Mouse (Mus musculus) limb, embryonic 10.5 days (tissue): ENCODE results near the gene Dmrta1. TPM values are rescaled to one million over a fixed set of nuclear protein-coding genes. Genes with fewer than 3 reads are reported as not detected.
A peak's percentile ranks its signal among the peaks of the same experiment; 100 is the strongest.
"Not testable (repeated sequence)": the region's sequence is repeated elsewhere in the genome, so short reads cannot be mapped to it uniquely, and the experiment has no call there.

Experiments used
- DNase-seq: peaks from one replicate; pipeline ENCODE4 v3.0.0-alpha.2; 2017; ENCODE audit warnings: low spot score
- H3K27ac ChIP-seq: fragments of 300-500 bp; sonication (generic); 2 replicates; pipeline ENCODE4 v1.5.1; 2016; ENCODE audit warnings: mild to moderate bottlenecking
- H3K27me3 ChIP-seq: fragments of 300-500 bp; sonication (generic); 2 replicates; pipeline ENCODE4 v1.6.1; 2016; ENCODE audit warnings: low read depth, mild to moderate bottlenecking; ENCODE audit not compliant: poor library complexity, severe bottlenecking
- H3K36me3 ChIP-seq: fragments of 300-500 bp; sonication (generic); 2 replicates; pipeline ENCODE4 v1.6.1; 2016; ENCODE audit warnings: mild to moderate bottlenecking, moderate library complexity
- H3K4me1 ChIP-seq: fragments of 300-500 bp; sonication (generic); 2 replicates; pipeline ENCODE4 v1.6.1; 2016
- H3K4me3 ChIP-seq: fragments of 300-500 bp; sonication (generic); 2 replicates; pipeline ENCODE4 v1.5.1; 2016; ENCODE audit warnings: mild to moderate bottlenecking, moderate library complexity
- H3K9me3 ChIP-seq: fragments of 300-500 bp; sonication (generic); replicated peaks from 2 replicates; pipeline ENCODE4 v1.6.1; 2016; ENCODE audit warnings: mild to moderate bottlenecking
- WGBS: fragments of 180-500 bp; shearing (Covaris S2); methylation state at CpG from one replicate; pipeline ENCODE4 v1.1.7; 2016; 5-methylcytosine and 5-hydroxymethylcytosine counted together
- polyA plus RNA-seq: library from polyadenylated mRNA; unstranded; fragments of >200 nt; fragmentation: Nextera tagmentation; extraction: Ambion mirVana; gene quantifications from 2 replicates; pipeline ENCODE4 v1.2.1, GENCODE M21; 2016

Dmrta1 gene
- polyA plus RNA-seq, 1 experiment from 2014 or later, result 0.80 TPM

- Histone ChIP-seq H3K4me1 (peaks cover 16% of the 10 kb centered on the region), H3K9me3 (no peaks in the 10 kb centered on the region), H3K36me3 (no peaks in the 10 kb centered on the region), H3K27ac (peak overlapping the region; percentile 78), H3K27me3 (peaks cover 51% of the 10 kb centered on the region), H3K4me3 (peak overlapping the region; percentile 64)
- WGBS, result 1% methylated on average over 78 of the region's 78 CpGs
- DNase-seq, result peak; percentile 66
Observed at GRCm38 (mm10) chr4:89687961-89688803, 8.9 kb downstream of the Dmrta1 start.

GRCm38 (mm10) chr4:89688804-89689497, 9.7 kb downstream of the Dmrta1 start:
- H3K4me3 ChIP-seq, result peak overlapping the region; percentile 64
- 3% methylated on average over 16 of the region's 16 CpGs for WGBS
- no peaks in the 10 kb centered on the region for H3K9me3 ChIP-seq
- peaks cover 51% of the 10 kb centered on the region for H3K27me3 ChIP-seq
- no peaks in the 10 kb centered on the region for H3K36me3 ChIP-seq
- peak overlapping the region; percentile 78 for H3K27ac ChIP-seq
- DNase-seq, result peak; percentile 59
- peaks cover 16% of the 10 kb centered on the region for H3K4me1 ChIP-seq

- H3K9me3 ChIP-seq, result no peaks in the 10 kb centered on the region
- no peak overlapping the region for H3K4me3 ChIP-seq
- WGBS, result 87% methylated on average over 6 of the region's 6 CpGs
- no peak overlapping the region for H3K27ac ChIP-seq
- peaks cover 16% of the 10 kb centered on the region for H3K4me1 ChIP-seq
- H3K36me3 ChIP-seq, result no peaks in the 10 kb centered on the region
- no peak for DNase-seq
- H3K27me3 ChIP-seq, result peaks cover 41% of the 10 kb centered on the region
Observed at GRCm38 (mm10) chr4:89691936-89692335, 12.7 kb downstream of the Dmrta1 start.

DNA sequence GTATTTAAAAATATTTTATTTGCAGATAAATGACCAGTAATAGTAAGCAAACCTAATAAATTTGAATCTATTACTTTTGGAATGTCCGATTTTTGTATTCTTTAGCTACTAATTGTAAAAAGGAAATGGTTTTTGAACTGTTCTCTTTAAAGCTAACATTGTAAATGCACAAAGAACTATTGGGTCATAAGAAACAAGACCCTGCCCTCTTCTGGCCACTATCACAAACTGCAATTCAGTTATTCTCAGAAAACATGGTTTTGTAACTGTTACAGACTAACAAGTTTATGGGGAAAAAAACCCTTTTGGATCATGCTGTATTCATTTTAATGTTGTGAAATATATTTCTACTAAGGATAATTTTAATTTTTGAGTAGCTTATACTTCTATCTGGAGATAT, 13.5 kb downstream of the Dmrta1 start:
- Histone ChIP-seq H3K4me1 (peaks cover 16% of the 10 kb centered on the region), H3K27me3 (peaks cover 32% of the 10 kb centered on the region), H3K27ac (no peak overlapping the region), H3K36me3 (no peaks in the 10 kb centered on the region), H3K4me3 (no peak overlapping the region), H3K9me3 (no peaks in the 10 kb centered on the region)
- 30% methylated on average over 1 of the region's 1 CpGs for WGBS
- DNase-seq, result no peak

DNA sequence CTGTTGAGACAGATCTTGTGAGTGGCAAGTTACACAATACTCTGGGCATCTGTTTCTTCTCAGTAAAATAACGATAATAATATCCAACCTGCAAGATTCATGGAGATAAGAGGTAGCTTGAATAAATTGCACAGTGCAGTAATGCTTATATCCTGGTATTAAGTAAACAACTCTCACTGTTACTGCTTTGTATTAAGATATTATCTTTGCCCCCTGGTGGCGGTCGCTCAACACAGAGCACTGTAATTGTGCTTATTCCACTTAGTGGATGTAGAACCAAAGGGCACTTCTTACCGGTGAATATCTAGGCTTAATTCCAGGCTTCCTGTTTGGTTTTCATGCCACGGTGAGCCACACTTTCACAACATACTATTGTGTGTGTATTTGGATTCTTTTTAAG, 16.4 kb downstream of the Dmrta1 start:
- Histone ChIP-seq H3K27ac (no peak overlapping the region), H3K4me3 (no peak overlapping the region), H3K27me3 (peaks cover 5% of the 10 kb centered on the region; the same call in 1 of the 2 replicates), H3K9me3 (no peaks in the 10 kb centered on the region), H3K4me1 (no peaks in the 10 kb centered on the region), H3K36me3 (no peaks in the 10 kb centered on the region)
- DNase-seq, result no peak
- WGBS, result 81% methylated on average over 5 of the region's 5 CpGs

DNA sequence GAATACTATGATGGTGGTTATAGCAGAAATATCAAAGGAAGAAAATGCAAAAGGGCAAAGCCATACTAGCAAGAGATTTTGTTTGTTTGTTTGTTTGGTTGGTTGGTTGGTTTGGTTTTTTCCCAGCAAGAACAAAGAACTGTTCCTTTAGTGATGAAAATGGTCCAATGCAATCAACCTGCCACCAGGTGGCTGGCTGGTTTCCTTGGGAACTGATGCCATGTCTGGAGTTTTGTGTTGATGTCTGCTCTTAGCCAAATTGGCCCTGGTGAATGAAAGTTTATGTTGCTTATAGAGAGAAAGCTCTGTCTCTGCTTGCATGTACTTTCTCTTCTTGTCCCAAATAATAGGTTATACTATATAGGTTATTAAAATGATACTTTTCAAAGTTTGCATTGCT, 18.7 kb downstream of the Dmrta1 start:
- H3K27ac ChIP-seq, result no peak overlapping the region
- no peak for DNase-seq
- no peak overlapping the region for H3K4me3 ChIP-seq

DNA sequence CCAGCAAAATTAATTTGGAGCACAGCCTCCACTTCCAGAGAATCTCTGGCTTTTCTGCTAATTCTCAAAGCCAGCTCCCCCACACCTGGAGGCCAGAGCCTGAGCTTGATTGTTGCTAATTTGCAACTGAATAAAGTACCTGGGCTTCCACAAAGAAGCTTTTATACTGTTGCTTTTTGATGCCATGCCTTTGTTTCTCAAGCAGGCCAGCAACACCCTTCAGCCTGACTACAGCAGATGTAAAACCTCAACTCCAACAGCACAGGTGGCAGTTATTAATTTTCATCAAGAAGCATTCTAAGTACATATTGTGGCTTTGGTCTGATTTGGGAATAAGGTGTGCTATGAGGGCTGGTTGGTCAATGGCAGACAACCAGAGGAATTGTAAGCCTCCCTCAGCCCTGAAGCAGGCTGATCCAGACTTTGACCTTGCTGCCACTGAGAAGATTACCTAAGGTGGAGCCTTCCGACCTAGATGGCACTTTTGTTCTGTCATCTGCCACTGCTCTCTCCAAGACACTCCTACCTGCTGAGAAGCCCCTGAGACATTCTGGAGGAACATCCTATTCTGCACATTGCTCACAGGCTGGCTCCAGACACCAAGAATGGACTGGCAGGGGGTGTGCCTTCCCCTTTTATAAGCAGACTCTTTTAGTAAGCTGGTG, 44.4 kb downstream of the Dmrta1 start:
- DNase-seq, H3K4me1 ChIP-seq, H3K4me3 ChIP-seq, H3K36me3 ChIP-seq, H3K9me3 ChIP-seq, H3K27me3 ChIP-seq, H3K27ac ChIP-seq: not testable (repeated sequence)
- 71% methylated on average over 1 of the region's 1 CpGs for WGBS

More for the DNA sequence above, 18.7 kb downstream of the Dmrta1 start:
- Histone ChIP-seq H3K4me1 (no peaks in the 10 kb centered on the region), H3K36me3 (no peaks in the 10 kb centered on the region), H3K9me3 (no peaks in the 10 kb centered on the region), H3K27me3 (no peaks in the 10 kb centered on the region)
